10 mouse cellular contexts compared by ENCODE assay signal in the genomic region with DNA sequence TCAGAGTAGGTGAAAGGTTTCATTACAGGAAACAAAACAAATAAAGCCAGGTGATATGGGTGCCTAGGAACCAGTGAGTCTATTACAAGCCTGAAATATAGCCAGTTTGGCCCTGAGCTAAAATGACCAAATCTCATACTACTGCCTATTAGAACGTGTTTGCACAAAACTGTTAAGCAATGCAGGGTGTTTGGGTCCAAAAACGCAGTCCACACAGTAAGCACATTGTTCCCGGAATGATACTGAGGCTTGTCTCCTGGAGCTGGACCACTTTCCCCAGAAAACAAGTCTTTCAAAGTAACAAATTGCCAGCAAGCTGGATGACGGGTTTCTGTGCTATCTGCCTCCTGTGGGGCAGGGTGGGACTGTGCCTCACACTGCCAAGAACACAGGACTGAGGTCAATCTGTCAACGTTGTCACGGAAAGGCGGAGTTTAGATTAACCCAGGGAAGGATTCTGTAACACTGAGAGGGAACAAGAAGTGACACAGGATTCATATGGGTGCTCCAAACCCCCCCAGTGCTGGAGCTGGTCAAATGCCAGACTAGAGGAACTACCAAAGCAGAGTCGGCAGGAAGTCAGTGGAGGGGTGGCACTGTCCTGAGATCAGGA.
DNase-seq lines count a peak whose midpoint lies in the region; ATAC-seq and TF ChIP-seq lines count a peak whose summit lies in the region.
"Had no signal": no experiment of that assay in that cellular context is flagged by ENCODE, and none has a peak within 500 bp of the region (broad histone marks: within the 10 kb centered on the region; RNA-seq: fewer than 3 reads in every experiment).

No protein-coding gene starts in this region.

- no peak for ATAC-seq in heart, embryonic 13.5 days (ENCODE audit: extremely low read depth, insufficient number of reproducible peaks, low FRiP score, low TSS enrichment)

- peaks cover 9% of the 10 kb centered on the region; the same call in 1 of the 2 replicates for H3K4me1 ChIP-seq in kidney, adult 2 months (ENCODE audit: control insufficient read depth, insufficient read depth, low read length)
- H3K4me1 ChIP-seq in heart, embryonic 13.5 days, result peaks cover 24% of the 10 kb centered on the region
- H3K4me1 ChIP-seq: embryonic facial prominence, embryonic 15.5 days had no signal

- H3K9me3 ChIP-seq in heart, embryonic 13.5 days, result no peaks in the 10 kb centered on the region
- H3K9me3 ChIP-seq: embryonic facial prominence, embryonic 15.5 days had no signal

- WGBS in kidney, adult 2 months, result 38% methylated on average over 8 of the region's 8 CpGs
- WGBS in heart, embryonic 13.5 days, result 36% methylated on average over 8 of the region's 8 CpGs

- peak; percentile 21 for DNase-seq in kidney, adult 2 months
- DNase-seq in kidney, postnatal 25 days, result no peak
- DNase-seq in adrenal gland, postnatal 14 days, result peak; percentile 30
- peak; percentile 31 for DNase-seq in lung, postnatal 14 days
- DNase-seq in thymus, postnatal 10 days (ENCODE audit: low spot score in 2 of 2), result no peak
- no peak for DNase-seq in layer of hippocampus, postnatal 14 days (ENCODE audit: low spot score in 2 of 2)
- DNase-seq in thymus, postnatal 36 days, result no peak

- no peak overlapping the region for H3K4me3 ChIP-seq in kidney, adult 2 months (ENCODE audit: insufficient read depth, low read depth, low read length)
- H3K4me3 ChIP-seq in heart, embryonic 13.5 days, result no peak overlapping the region
- H3K4me3 ChIP-seq: embryonic facial prominence, embryonic 15.5 days had no signal

- no peak overlapping the region for H3K4me2 ChIP-seq in heart, embryonic 13.5 days
- H3K4me2 ChIP-seq: embryonic facial prominence, embryonic 15.5 days had no signal

- H3K9ac ChIP-seq in heart, embryonic 13.5 days, result no peak overlapping the region
- H3K9ac ChIP-seq: embryonic facial prominence, embryonic 15.5 days; liver, embryonic 14.5 days had no signal

- TF ChIP-seq CTCF in kidney, adult 2 months (conservative IDR thresholded peaks at IDR 0.05; ENCODE audit: insufficient read depth, insufficient read length, low read depth, low read length), result no peak

- H3K27ac ChIP-seq in kidney, adult 2 months (ENCODE audit: insufficient read depth, low read depth, low read length), result peak overlapping the region; percentile 5; the same call in 1 of the 2 replicates
- 0 out of 2 replicates have a peak overlapping the region, but pooled peaks have one; percentile 17 for H3K27ac ChIP-seq in heart, embryonic 13.5 days (replicated peaks)
- H3K27ac ChIP-seq: embryonic facial prominence, embryonic 15.5 days; liver, embryonic 14.5 days had no signal

- no peak for TF ChIP-seq POLR2A in kidney, adult 2 months (IDR thresholded peaks at IDR 0.05; ENCODE audit: low read depth, low read length)

- no peaks in the 10 kb centered on the region for H3K36me3 ChIP-seq in kidney, adult 2 months (ENCODE audit: control insufficient read depth, insufficient read depth, low read length)
- no peaks in the 10 kb centered on the region for H3K36me3 ChIP-seq in heart, embryonic 13.5 days
- H3K36me3 ChIP-seq: embryonic facial prominence, embryonic 15.5 days had no signal

- no peaks in the 10 kb centered on the region for H3K27me3 ChIP-seq in kidney, adult 2 months (replicated peaks; ENCODE audit: control insufficient read depth, insufficient read depth, low read length)
- no peaks in the 10 kb centered on the region for H3K27me3 ChIP-seq in heart, embryonic 13.5 days (replicated peaks)
- H3K27me3 ChIP-seq: embryonic facial prominence, embryonic 15.5 days had no signal

Comparison
In these comparisons a context has a peak if more than half of its experiments do, and no peak if none do; other contexts are left out.
1. DNase-seq: peak in kidney, adult 2 months (single experiment), adrenal gland, postnatal 14 days (single experiment) and lung, postnatal 14 days (single experiment); none in kidney, postnatal 25 days (0 of 2), thymus, postnatal 10 days (0 of 2), layer of hippocampus, postnatal 14 days (0 of 2) and thymus, postnatal 36 days (0 of 2).